Mouse (Mus musculus) cerebellum, adult 9-11 months (tissue): Measurements from ENCODE around the gene B230118H07Rik.

Experiments
- DNase-seq: peaks from one replicate; pipeline ENCODE4 v3.0.0; 2022

Gene B230118H07Rik

DNA sequence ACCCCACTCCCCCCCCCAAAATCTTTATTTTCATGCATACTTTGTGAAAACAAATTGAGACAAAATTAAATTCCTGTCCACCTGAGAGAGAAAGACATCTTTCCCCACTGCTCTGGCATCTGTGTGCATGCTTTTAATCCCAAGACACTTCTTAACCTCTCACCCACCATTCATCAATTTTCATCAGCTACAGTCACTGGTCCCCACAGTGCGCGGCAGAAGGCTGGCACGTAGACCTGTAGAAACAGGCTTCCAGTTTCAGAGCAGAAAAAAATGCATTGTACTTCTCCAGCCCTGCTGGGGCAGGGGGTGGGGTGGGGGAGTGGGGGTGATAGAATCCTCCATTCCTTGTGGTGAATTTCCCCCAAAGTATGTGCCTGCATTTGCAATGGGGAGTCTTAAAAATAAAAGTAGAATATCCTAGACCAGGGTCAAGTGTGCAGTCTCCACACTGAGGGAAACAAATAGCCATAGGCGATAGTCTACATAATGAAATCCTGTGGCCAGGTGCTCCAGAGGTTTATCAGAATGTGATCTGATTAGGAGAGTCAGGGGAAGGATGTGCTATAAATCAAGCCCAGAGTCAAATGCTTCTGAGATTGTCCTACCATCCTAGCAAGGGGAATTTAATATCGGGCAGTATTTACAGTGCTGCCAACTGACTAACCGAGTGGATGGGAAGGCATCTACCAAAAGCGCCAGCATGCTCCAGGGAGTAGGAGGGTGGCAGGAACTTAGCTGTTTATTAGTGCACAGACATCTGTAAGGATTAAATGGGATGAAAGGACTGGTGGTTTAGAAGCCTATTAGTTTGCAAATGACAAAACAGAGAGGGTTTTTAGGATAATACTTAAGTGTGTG lies 10.1 kb downstream of the B230118H07Rik start:
- no peak for DNase-seq

DNA sequence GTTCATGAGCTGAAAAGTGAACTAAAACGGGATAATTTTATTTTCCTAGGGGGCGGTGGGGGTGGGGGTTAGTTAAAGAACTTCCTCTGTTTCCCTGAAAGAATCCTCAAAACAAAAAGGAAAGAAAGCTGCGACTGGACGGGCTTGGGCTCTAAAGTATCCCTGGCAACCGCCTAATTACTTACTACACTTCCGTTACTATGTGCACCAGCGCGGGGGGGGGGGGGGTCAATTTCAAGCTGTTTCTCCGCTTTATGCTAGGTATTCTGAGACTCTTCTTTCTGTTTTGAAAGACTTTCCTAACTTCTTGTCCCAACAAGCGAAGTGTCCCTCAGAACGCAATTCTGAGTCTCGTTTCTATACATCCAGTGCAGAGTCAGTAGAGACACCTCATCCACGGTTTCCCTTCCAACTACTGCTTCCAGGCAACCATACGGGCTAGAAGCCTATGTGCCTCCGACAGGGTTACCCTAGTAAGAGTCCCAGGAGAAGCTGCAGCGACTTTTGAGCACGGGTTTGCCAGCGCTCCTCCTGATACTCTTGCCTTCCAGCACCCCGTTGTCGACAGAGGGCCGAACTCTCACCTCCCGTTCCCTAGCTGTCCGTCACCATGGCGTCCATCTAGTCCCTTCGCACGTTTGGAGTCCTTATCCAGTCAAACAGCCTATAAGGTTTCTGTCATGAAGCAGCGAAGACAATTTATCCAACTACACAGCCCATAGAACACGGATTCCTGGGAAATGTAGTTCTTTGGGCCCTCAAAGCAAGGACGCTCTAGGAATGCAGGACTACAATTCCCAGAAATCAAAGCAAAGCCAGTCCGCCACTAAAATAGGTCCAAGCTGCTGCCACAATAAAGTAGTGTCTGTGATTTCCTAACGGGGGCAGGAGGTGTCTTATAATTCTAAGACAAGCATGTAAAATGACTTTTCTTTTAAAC lies 20.8 kb downstream of the B230118H07Rik start:
- peak; percentile 95 for DNase-seq

DNA sequence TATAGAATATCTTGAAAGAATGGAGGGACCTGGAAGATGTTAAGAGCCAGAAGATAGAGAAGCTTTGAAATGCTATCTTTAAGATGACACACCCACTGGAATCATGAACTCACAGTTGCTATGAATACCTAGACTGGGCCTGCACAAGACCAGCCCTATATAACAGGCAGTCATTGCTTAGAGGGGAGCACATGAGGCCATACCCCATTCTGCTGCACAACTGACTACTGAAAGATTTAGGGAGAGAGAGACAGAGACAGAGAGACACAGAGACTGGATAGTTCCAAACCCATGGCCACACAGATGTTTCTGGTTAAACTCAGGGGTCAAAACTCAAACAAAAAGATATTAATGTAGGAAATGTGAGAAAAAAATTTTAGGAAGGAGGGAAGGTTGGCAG lies 22.1 kb downstream of the B230118H07Rik start:
- no peak for DNase-seq

DNA sequence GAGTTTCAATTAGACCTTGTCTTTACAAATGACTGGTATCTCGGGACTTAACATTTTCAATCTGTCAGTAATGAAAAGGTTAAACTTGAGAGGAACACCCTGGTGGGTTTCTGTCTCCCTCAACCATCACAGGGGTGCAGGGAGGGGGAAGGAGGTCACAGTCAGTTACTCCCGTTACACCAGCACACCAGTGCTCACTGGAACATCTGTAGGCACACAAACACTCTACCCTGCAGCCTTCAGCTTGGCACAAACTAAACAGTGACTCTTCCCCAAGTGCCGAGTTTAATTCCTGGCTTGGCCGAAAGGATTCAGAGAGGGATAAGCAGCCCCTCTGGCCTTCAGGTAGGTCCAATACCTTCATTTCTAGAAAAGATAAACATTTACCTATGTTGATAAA lies 24.8 kb downstream of the B230118H07Rik start, which contains the start of gene Rag2:
Gene Rag2, plus strand, starts transcription at position 193 of the 400 bp plus-strand sequence.
- DNase-seq: no peak

DNA sequence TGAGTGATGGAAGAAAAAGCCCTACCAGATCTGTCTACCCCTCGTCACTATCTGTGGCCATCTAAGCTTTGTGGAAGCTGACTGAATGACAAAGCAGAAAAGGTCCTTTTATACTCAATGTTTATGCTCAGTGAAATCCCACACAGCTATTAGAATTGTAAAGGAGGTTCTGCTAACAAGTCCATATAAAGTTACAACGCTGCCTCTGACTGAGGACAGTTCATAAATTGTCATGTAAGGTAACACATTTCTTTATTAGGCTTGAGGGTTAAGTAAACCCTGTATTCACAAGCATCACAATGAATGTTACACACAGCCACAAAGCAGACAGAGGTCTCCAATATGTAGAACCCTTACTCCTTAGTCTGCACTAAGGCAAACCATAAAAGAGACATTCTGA lies 25.3 kb downstream of the B230118H07Rik start:
- no peak for DNase-seq

DNA sequence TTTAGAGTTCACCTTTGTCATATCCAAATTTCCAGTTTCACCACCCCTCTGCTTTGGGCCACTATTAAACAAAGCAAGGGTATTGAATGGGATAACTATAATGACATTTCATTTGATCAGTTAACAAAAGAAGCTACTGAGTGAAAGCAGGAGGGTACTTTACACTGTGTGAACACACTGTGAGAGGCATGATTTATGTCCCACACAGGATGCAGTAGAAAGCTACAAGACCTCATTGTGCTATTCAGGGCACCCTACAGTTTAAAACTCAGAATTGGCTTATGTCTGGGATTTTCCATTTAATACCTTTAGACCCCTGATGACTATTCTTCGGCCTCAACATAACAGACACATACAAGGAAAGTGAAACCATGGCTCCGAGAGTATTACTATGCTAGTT lies 26.3 kb downstream of the B230118H07Rik start:
- no peak for DNase-seq

DNA sequence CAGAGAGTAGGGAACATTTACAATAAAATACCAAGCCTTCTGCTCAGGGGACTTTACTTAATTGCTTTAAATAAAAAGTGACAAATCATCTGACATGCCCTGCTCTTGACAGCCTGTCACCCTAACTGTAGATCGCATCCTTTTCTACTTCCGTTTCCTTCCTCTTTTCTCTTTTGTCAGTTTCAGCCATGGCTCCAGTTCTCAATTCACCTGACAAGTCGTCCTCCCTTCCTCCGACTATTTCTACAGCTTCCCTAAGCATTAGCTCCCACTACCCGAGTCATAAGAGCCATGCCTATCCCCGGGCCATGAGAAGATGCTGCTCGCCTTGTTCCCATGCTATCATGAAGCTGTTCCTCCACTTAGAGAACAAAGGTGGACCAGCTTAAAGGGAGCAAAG lies 27.7 kb downstream of the B230118H07Rik start:
- DNase-seq: no peak

DNA sequence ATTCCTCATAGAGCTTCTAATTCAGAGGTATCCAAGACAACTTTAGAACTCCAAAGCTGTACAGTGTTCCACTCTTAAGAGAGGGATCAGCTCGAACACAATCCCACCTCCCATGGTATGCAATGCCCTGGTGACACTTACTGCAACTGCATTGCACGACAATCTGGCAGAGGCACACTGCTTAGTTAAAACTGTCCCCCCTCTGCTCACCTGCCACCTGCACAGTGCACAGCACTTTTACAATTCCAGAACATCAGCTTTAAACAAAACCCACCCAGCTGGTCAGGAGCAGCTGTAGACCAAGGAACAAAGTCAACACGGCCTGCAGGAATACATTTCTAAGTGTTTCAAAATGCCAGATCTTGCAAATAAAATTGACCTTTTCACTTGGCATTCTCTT lies 28.4 kb downstream of the B230118H07Rik start:
- no peak for DNase-seq

DNA sequence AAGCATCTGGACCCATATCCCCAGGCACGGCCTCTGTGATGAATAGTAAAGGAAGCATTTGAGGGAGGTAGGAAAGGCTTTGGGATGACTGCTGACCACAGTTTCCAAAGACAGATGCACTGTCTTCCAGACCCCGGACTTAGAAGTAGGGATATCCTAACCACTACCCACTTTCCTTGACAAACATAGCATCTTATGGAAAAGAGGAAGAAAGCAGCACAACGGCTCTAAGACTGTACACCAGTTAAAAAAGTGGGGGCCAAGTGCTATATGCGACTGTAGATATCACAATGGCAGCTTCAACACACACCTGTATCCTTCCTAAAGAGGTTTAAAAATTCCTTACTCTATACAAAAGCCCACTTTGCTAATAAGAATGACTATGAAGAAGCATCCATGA lies 31.0 kb downstream of the B230118H07Rik start:
- DNase-seq: no peak

DNA sequence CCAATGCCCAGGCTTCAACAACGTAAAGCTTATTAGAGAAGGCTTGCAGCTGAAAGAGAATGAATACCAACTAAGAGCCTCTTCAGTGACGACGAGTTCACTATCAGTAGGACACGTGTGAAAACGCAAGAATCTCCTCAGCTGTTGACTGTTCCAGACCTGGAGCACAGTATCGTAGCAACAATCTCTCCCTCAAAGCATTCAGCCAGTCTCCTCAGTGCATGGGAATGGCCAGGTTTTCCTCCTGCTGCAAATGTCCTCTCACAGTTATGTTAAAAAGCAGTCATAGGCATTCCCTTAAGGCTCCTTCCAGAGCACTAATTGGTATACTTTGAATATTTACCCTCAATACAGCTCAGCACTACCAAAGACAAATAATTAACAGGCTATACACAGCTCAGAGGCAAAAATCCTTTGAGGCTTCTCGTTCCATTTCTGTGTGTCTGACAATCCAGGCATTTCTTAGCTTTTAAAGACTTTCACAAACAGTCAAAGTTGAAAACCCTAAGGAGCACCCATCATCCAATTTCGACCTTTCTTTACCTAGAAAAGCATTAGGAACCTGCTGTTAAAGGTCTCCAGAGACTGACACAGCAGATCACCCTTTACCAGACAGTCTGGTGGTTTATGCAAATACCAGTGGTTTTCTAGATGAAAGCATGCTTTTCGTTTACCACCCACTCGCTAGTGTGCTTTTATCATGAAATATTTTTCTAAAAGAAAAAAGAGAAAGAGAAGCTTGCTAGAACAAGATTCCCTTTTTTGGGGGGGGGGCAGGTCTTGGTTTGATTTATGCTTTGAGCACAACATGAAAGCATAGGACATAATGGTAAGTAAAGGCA lies 33.6 kb downstream of the B230118H07Rik start:
- DNase-seq: no peak

DNA sequence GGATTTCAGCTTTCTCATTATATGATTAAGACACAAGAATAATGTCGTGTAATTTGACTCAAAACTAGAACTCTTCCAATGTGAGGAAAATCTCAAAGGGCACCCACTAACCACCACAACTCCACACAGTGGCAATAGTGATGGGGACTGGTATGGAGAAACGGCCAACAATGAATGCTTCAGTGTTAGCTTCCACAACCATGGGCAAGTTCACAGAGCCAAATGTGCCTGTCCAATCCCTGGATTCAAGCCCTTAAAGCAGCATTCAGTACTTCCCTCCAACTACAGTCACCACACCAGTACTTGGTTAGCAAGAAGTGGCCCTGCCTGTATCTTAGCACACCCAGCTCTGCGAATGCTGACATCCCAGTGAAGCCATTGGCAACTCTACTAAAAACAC lies 38.5 kb downstream of the B230118H07Rik start:
- DNase-seq: no peak

DNA sequence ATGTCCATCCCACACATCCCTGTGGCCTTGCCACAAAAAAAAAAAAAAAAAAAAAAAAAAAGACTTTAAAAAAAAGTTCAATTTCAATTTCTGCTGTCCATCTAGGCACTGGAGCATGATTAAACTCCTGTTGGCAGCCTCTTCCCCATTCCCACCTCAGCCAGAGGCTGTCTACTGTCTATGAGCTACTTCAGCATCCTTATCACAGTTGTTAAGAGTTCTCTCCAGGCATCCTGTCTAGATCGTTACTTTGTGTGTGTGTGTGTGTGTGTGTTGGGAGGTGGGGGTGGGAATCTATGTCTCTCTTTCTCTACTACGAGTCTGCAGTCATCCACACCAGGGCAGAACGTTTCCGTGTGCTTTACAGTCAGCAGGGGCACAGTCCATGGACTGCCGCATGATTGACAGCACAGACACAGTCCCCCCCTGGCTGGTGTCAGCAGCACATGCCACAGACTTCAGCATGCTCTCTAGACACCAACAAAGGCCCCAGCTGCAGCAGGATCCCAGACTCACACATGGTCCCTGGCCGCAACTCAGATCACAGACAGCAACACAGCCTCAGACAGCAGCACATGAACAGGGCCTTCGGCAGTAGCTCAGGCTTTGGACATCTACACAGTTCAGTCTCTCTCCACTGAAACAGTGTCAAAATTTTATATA lies 41.0 kb downstream of the B230118H07Rik start:
- no peak for DNase-seq

DNA sequence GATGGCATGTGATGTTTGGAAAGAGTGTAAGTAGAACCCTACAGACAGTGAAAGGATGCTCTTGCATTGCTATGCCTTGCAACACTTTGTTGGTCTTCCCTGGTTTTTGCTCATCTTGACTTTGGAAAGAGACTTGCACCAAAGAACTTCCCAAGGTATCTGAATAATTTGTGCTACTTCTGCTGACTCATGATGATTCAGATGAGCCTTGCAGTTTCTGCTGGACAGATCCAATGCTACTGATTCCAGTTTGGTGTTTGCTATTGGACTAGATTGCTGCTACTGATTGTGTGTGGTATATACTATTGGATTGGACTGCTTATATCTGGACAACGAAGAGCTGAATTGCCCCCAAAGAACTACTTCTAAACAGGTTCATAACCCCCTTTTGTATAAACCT lies 46.2 kb downstream of the B230118H07Rik start:
- DNase-seq: no peak

DNA sequence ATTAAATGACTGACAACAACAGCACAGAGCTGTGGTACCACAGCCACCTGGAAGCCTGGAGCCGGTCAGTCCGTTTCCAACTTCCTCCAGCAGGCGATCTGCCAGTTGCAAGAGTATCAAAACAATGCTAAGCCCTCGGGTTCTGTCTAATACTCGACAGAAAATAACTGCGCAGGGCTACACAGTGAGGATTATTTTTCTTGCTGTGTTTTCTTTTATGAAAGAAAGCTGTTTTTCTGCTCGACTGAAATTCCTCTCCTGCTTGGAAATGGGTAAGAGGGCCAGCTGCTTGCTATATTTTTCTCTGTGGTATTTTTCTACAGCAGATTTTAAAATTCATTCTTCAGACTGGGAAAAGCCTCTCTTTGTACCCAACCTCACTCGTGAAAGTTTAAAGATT lies 48.6 kb downstream of the B230118H07Rik start:
- DNase-seq: peak; percentile 77

DNA sequence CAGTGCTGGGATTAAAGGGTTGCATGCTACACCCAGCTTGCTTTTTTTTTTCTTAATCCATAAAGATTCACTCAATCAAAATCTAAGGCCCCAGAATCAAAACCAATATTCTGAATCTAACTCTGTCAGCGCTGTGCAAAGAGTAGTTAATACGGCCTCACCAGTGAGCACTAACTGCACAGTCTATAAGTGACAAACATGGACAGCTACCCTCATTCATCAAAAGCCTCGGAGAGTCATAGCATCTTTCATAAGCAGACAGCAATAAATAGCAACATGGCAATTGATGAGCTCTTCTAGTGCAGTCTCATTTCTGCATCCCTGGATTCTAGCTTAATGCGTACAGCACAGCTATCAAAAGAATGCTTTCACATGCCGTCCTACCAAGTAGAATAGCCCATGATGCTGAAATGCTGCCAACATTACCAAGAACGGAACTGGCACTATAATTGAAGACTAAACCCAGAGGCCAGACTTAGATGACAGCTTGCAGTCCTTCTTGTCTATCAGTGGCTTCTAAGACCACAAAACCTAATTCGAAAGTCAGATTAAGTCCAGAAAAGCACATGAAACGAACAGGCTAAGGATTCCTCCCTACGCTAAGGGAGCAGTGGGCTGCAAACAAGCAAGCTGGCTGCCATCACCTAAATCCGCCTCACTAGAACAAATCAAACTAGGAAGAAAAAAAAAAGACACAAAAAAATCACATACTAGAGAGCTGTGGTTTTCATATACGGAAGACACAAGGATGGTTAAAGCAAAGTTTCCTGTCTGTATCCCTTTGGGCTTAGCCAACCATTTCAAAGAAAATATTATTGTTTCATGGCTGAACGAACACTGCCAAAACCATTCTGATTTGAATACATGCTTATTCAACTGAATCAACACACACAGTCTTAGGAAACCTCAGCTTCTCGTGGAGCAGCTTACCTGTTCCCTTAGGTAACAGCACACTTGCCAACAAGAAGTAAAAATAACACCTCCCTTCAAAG lies 50.8 kb downstream of the B230118H07Rik start:
- peak; percentile 60 for DNase-seq

DNA sequence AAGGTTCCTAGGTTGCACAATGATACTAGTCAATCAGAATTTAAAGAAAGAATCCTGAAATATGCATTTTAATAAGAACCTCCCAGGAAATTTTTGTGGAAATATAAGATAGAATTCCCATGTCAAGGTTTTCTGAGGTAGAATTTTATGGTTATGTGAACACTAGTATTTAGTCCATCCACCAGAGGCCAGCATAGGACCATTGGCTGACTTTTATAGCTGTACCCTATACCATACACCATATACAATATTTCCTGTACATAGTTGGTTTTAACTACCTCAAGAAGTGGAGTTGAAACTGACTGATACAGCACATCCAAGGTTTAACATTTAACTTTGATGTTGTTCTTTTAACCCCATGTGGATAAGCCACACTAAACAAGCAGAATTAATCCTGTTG lies 52.1 kb downstream of the B230118H07Rik start:
- no peak for DNase-seq

DNA sequence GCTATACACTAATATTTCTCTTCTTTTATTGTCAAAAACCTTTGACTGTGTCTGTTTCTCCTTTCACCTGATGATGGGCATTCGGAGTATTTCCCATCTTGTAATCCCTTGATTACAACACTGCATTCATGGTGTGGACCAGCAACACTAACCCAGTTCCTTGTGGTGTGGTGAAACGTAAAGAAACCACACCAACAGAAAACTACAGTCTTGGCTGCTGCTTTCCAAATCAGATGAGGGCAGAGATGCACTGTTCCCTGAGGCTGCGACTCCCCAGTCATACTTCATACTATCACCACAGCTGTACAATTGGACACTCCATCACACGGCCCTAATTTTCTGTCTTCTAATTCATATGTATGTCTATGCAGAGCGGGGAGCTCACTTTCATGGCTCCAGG lies 54.7 kb downstream of the B230118H07Rik start:
- no peak for DNase-seq

DNA sequence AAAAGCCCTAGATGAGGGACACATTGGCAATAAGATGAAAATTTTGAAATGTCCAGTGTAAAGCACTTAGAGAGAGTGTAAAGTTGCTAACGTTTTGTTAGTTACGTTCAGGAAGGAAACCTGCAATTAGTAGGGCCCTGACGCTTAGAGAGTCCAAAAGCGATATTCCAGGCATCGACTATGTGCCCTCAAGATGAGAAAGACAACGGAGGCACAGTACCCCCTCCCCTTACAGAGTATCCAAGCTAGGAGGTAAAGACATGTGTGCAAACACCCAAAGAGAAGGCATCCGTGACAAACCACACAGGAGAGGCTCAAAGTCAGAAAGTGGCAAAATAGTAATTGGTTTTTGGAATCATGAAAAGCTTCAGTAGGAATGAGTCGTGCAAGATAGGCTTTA lies 56.4 kb downstream of the B230118H07Rik start:
- DNase-seq: no peak

DNA sequence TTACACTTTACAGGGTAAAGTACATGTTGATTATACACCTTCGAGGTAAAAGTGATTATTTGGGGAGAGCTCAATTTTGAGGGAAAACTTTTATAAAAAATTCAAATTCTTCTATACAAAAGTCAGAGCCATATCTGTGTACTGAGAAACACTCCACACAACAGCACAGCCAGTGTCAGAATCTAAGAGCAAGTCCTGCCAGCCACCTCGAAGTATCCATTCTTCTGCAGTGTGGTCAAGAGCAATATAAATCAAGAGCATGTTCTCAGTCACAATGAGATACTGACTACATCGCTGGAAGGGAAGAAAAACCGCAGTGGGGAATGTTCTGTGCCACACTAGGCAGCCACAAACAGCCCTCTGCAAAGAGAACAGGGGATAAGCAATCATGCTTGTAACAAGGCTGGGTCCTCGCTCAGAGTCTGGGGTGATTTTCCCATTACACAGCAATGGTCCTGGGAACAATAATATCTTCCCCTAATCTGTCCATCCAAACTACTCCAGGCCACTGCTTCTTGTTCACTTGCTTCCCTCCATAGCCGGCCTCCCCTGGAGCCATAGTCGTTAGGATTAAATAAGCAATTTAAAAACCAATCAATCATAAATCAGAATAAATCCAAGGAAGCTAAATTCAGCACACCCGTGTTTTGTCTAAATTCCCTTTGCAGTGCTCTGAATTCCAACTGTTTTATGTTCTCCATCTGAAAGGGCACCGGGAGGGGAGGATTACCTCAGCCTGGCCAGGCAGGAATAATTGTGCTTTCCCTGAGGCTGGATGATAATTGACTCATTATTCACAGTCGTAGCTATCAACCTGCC lies 57.1 kb downstream of the B230118H07Rik start:
- peak; percentile 48 for DNase-seq

DNA sequence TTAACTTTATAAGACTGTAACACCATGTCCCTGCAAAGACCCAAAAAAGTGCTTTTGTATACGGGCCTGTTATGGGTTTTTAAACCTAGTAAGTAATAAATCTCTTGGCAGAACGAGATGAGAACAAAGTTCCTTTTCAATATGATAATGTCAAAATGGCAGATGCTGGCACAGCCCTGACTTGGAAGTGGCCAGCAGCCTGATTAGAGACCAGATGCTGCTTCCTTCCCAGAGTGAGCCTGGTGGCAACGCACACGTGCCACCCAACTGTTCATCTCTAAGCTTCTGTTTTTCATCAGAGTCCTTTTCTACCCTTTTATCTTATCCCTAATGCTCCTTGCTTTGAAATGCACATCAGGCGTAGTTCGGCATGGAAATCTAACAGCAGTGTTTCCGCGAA lies 58.0 kb downstream of the B230118H07Rik start:
- DNase-seq: no peak
